Mouse (Mus musculus): ENCODE measurements around the gene Capn3.

Gene Capn3

DNA sequence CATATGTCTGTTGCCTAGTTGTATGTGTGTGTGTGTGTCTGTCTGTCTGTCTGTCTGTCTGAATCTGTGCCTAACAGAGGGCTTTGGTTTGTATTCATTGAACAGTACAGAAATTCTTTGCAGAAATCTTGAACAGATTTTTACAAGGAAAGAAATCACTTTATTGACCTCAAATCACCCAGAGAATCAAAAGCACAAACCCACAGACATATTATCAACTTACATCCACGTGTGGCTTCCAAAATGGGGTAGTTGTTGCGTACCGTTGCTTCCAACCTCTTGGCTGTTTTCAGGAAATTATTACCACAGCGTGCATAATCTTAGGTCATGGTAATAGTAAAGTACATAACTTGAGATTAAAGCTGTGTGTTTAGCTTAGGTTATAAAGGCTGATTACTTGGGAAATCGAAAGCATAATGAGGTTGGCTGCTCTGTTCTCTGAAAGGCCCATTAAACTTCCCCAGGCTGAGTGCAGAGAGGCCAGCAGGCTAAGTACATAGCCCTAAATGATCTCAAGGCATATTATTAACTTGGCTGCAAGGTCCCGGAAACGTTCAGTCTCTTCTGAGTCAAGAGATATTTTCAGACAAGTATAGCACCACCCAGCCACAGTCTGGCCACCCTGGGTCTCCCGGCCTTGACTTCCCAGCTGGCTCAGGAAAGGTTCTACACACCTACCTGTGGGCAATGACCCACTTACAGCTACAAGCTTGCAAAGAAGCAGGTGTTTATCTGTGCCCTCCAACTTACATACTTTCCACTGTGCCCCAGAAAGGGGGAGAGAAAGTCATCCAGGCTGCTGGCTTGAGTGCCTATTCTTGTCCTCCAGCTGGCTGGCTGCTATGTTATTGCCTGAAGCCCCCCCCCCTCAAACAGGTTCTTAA lies 26.9 kb downstream of the Capn3 start:
- DNase-seq = peak; percentile 43

DNA sequence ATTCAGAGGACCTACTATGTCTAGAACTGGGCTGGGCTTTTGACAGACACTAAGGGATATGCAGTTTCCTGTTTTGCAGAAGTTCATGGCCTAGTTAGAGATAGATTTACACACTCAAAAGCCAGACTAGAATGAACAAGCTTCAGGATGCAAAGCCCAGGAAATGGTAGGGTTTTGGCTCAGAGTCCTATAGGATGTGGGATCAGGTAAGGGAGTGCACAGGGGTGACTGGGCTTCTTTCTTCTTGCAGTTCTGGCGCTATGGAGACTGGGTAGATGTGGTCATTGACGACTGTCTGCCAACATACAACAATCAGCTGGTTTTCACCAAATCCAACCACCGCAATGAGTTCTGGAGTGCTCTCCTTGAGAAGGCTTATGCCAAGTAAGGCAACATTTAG lies 28.4 kb downstream of the Capn3 start:
- no peak for DNase-seq

DNA sequence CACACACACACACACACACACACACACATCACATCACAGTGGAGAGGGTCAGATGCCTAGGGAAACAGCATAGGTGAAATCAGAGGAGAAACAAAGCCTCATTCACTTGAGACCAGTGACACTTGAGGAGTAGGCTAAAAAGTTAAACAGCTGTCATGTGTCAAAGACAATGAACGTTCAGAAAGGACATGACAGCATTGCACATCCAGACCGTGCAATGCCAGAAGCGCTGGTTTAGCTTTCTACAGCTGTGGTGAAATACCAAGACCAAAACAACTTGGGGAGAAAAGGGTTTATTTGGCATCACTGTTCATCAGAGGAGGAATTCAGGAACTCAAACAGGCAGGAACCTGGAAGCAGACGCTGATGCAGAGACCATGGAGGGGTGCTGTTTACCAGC lies 37.4 kb downstream of the Capn3 start:
- no peak for DNase-seq

DNA sequence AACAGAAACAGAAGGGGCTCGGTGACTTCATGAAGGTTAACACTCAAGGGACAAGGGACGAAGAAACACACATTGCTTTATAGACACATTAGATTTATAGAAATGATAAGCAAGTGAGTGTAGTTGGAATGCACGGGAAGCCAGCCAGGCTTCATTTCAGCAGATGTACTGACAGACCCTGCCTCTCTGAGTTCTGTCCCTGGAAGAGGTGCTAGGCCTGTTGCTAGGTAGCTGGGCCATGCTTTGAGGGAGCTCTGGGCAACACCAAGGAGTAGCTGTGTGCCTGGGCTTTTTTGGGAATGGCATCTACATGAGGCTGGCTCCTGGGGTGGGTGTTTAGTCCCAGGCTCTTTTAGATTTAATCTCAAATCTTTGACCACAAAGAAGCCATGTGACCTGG lies 40.7 kb downstream of the Capn3 start:
- no peak for DNase-seq

DNA sequence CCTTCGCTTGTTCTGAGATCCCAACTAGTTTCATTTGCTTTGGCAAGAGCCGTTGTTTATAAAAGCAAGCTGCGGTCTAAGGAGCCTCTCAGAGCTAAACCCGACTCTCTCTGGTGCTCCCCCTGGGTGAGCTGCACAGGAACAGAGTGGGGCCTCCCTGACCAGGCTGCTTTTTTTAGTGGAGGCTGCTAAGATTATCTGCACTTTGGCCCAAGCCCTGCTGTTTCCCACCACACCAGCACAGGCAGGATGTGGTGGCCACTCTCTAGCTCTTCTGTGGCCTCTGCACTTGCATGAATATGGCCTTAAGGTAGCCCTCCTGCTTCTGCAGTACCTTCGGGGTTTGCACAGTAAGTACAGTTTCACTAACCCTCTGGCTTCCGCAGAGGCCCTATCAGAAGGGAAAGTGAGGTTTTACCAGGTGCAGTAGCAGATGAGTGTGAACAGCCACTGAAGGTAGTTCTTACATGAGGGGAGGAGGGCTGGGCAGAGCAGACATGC lies 44.2 kb downstream of the Capn3 start:
- no peak for DNase-seq

DNA sequence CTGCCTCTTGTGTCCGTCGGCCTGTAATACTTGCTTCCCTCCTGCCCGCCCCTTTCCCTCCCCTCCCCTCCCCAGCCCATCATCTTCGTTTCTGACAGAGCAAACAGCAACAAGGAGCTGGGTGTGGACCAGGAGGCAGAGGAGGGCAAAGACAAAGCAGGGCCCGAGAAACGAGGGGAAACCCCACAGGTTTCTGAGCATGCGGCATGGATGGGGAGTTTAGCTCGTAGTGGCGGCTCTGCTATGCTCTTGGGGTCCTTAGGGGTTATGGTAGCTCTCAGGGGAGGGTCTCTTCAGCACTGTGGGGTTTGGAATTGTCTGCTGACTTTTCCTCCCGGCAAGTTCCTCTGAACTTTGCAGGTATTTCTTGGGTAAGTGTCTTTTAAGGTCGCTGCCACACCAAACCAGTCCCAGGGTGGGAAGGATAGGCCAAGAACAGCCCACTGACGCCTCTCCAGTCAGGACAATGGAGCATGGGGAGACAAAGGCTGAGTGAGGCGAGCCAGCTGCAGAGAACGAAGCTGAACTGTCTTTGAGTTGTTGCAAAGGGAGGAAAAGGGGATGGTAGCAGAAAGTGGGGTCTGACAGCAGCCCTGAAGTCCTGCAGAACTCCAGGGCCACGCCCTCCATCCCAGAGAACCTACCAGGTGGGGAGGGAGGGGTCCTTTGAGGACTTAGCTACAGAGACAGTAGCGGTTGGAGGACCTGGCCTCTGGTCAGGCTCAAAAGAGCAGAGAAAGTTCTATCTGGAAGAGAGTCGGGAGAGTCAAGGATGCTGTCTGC lies 45.5 kb downstream of the Capn3 start:
- DNase-seq = no peak

DNA sequence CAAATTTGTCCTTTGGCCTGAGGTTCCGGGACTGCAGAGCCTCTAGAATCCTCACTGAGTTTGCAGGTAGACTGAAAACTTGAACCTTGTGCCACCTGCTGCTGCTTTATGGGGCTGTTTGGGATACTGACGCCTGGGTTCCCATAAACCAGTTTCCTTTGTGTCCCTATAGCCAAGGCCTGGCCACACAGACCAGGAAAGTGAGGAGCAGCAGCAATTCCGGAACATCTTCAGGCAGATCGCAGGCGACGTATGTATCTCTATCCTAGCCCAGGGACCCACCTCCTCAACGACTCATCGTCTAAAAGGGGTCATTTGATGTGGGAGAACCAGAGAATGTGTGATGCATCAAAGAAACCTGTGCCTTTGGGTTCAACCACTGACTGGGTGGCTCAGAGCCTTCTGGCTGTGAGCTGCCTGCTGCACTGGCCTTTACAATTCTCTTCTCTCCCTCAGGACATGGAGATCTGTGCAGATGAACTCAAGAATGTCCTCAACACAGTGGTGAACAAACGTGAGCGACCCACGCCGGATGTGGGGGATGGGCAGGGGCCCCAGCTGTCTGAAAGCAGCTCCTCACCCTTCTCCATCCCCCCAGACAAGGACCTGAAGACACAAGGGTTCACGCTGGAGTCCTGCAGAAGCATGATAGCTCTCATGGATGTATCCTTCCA lies 46.2 kb downstream of the Capn3 start:
- DNase-seq = no peak

DNA sequence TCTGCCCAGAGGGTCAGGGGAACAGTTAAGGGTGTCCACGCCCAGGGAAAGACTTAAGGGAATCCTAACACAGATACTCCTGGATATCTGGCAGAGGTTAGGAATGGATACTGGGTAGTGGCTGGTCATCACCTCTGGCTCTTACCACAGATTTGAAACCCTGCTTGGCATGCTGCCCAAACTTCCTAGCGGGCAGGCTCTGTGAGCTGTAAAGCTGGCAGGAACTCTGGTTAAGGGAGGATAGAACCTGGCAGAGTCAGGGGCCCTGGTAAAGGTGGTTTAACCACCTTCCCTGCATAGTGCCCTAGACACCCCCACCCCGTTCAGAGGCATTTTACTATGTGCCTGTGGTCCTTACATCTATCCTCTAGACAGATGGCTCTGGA lies 46.8 kb downstream of the Capn3 start:
- DNase-seq = peak; percentile 21

DNA sequence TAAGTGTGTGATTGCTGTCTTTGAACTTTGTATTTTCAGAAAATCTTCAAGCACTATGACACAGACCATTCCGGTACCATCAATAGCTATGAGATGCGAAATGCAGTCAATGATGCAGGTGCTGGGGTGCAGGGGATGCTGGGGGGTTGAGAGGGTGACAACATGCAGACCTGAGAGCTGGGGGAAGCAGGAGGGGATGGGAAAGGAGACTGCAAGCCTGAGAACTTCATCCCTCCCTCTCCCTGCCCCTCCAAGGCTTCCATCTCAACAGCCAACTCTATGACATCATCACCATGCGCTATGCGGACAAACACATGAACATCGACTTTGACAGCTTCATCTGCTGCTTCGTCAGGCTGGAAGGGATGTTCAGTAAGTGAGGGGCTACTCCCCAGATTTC lies 47.3 kb downstream of the Capn3 start:
- no peak for DNase-seq

DNA sequence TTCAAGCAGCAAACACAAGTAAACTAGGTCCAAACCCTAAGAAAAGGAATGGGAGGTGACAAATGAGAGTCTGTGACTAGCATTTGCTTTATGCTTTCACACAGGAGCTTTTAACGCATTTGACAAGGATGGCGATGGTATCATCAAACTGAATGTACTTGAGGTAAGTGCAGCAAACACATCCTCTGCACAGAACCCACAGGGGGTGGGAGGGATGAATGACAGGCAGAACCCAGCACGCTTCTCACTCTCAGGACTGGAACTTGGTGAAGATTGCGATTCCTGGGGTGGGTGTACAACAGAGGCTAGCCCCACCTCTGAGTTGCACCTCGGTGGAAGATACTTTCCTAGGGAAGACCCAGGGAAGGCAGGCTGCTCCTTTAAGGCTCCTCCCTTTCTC lies 48.2 kb downstream of the Capn3 start:
- DNase-seq = no peak

DNA sequence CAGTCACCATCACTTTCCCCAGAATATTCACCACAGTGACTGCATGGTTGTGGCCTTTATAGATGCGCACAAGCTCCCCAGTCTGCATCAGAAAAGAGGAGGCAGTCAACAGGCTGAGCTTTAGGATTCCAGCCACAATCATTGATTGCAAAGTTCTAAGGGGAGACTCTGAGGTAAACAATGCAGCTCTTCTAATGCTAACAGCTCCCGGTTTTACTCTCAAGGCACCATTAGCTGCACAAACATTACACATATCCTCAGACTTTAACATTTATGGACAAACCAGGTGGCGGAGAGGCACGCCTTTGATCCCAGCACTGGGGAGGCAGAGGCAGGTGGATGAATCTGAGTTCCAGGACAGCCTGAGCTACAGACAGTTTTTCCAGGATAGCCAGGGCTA lies 58.4 kb downstream of the Capn3 start:
- no peak for DNase-seq

DNA sequence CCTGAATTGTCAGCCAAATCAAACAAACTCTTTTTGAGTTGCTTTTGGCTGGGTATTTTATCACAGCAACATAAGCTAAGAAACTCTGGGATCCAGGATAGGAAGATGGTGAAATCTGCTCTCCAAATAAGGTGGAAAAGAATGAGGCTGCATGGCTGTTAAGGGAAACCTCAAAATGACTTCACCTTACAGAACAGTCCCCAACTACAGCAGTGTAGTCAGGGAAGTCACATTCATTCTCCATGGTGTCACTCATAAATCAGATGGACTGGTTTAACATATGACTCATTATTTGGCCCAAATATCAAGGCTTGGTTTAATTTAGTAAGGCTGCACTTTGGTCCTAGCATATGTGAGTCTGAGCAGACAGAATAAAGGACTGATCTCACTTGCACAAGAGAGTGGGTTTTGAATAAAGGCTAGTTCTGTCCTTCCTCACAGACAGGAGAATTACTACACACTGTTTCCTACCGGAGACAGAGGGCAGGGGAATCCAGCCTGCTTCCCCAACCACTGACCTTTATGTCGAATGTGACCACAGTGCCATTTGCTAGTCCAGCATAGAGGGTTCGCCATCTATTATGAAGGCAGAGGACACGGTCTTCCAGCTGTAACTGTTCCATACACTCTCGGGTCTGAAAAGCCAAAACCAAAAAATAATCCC lies 62.9 kb downstream of the Capn3 start:
- no peak for DNase-seq

DNA sequence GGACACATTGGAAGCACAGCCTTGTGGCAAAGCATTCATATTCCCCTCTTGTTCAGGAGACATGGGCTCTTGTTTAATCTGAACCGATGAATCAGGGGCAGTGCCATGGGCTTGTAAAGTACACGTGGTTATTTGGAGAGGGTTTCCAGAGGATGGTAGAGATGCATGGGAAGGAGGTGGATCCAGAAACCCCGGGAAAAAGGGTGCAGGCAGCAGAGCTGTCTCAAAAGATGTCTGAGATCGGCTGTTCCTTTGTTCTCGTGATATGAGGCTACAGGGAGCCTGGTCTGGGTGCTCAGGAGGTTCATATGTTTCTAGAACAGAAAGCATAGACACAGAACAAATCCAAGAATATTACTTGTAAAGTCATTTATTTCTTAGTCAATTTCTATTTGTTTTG lies 71.0 kb downstream of the Capn3 start:
- no peak for DNase-seq

DNA sequence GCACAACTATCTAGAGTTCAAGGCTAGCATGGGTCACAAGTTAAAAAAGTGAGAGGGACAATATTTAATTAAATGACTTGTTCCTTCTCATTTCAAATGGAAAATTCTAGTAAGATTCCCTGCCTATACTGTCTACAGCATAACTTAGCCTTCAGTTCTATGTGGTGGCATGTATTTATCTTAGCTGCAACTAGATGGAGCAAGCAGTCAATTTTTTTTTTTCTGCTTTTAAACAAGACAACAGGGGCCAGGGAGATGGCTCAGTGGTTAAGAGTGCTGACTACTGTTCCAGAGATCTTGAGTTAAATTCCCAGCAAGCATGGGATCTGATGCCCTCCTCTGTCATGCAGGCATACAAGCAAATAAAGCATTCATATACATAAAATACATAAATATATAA lies 73.7 kb downstream of the Capn3 start:
- no peak for DNase-seq

DNA sequence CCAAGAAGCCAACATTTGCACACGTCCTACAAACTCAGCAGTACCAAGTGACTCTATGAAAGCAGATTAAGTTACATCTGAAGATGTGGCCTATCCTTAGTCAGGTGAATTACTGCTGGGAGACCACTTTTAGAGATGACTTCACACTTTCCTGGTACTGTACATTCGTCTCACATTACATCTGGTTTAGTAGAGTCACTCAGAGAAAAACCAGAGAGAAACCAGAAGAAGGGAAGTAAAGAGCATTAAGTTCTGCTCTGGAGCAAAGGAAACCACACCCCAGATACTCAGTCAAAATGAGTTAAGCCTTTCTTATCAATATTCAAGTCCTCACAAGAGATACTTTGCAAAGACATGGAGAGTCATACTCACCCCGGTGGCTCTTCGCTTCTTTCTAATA lies 75.4 kb downstream of the Capn3 start:
- no peak for DNase-seq

DNA sequence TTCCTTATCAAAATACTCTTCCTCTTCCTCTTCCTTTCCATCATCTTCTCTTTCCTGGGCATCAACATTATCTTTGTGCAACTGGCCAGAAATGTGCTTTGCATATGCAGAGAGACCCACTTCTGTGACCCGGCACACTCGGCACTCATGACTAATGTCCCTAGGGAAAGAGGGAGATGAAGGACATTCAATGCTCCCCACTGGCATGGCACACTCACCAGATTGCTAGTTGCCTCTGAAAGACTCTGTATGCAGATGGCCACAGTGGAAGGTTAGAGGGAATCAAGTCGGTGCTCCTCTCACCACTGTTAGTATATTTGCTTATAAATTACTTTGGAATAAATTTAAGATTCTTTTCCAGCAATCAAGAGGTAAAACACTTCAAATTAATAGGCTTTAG lies 83.5 kb downstream of the Capn3 start:
- peak; percentile 15 for DNase-seq

DNA sequence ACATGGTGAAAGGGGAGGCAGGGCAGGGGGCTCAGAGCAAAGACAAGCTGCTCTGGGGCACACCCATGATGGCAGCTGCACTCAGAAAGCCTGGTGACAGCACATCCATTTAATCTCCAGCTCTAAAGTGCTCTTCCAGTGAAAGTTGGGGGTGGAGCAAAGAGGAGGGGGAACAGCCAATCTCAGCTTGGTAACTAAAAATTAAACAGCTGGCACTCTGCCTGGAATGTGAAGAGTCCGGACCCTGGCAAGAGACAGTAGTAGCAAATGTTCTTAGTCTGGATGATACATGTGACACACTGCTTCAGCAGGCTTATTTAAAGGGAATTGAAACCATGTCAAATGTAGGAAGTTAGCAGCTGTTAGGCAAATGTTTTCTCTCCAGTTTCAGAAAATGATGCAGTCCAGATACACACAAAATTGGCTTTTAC lies 84.0 kb downstream of the Capn3 start:
- DNase-seq = peak; percentile 96

DNA sequence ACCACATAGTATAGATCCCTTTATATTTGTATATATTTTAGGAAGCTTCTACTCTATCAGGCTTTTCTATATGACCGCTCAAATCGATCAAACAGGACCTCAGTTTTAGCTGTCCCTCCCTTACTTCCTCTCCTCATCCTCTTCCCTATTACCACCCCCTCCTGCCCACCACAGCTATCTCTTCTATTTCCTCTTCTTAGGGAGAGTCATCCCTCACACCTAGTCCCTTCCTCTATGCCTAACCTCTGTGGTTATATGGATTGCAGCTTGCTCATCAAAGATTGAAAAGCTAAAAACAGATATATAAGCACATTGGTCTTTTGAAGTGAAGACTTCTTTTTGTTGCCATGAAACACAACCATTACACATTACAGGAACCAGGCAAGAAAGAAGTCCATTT lies 88.9 kb downstream of the Capn3 start:
- DNase-seq = no peak
